Mouse (Mus musculus) heart, postnatal 14 days (tissue): Measurements from ENCODE around the gene 4833427G06Rik. TPM values are rescaled to one million over a fixed set of nuclear protein-coding genes. Genes with fewer than 3 reads are reported as not detected.

ENCODE experiments used
- DNase-seq, 2 experiments: peaks; one replicate each; pipeline ENCODE4 v3.0.0; 2021 to 2022
- intact Hi-C: fragments of 180-260 bp; cut with DNase I; formaldehyde crosslinking; loops from one replicate; pipeline ENCODE4 v1.15.1; 2025
- microRNA-seq, 2 experiments: library from miRNA; unstranded; fragments of <30 nt; microRNA quantifications; one replicate each; pipeline ENCODE4 v1.2.0; 2021 to 2022
- total RNA-seq, 2 experiments: library from RNA; stranded (reverse); gene quantifications; 2 replicates each; pipeline ENCODE4 v1.2.3; 2021

Gene 4833427G06Rik
- total RNA-seq, 2 experiments from 2014 or later = not detected

DNA sequence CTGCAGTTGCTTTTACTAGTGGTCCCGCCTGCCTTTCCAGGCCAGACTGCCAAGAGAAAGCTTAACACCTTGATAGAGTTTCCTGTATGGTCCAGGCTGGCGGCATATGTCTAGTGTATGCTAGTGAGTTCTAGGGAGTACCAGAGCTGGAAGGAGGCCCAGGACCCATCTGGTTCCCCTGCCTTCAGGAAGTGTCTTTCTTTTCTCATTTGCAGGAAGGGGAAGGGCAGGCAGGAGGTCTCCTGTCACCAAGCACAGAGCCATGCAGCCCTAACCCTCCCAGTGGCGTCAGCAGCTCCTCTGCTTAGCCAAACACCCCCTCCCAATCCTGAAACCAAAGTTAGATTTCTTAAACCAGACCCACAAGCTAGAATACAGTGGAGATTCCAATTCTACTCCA is 26.1 kb downstream of the 4833427G06Rik start:
- peak; percentile 22 to 40 for DNase-seq
- intact Hi-C loops = no loop called here

DNA sequence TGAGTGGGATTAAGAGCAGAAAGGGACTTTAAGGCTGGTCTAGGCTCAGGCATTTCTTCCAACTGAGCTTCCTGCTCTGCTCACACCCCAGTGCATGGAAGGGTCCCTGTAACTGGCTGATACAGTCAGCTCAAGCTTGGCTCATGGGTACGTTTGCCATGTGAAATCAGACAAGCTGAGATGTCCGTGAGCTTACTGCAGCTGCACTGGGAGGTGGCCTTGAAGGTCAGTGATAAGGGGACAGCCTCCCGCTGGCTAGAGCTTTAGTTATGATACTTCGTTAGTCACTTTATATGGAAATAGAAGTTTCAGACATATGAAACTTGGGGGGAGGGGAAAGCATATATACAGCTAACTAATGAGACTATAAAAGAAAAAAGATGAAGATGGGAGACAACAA is 31.1 kb downstream of the 4833427G06Rik start:
- intact Hi-C loops = no loop called here
- no peak for DNase-seq

DNA sequence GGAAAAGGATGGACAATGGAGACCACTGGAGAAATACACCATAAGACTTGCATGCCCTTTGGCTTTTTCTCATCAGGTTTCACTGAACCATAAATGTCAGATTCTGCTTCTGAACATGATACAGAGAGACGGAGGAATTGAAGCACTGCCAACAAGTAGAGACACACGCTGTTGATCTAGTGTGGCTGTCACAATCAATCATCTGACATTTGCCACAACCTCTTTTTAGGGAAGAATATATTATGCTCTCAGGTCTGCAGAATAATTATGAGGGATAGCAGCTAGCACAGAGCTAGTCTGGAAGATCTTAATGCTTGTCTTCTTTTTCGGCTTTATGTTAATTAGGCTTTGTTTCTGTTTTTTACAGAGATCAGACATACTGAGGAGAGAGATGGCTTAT is 33.7 kb downstream of the 4833427G06Rik start:
- DNase-seq = no peak
- intact Hi-C loops = no loop called here

DNA sequence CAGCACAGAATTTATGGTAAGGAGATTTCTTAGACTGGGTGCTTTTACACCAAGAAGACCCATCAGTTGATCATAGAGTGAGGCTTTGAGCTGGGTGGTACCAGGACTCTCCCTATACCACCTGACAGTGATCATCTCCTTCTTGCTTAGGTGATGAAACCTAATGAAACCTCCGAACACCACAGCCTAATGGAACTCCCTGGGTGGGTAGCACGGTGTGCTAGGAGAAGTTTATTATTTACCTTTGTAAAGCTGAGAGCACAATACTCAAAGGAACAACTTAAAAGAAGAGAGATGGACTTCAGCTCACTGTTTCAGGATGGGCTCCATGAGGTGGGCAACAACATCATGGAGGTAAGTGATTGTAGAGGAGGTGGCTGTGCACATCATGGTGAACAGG is 41.3 kb downstream of the 4833427G06Rik start, which contains the start of gene Btg4:
Gene Btg4, plus strand, starts transcription at position 301 of the 400 bp plus-strand sequence.
- DNase-seq = no peak
- intact Hi-C loops = no loop called here

DNA sequence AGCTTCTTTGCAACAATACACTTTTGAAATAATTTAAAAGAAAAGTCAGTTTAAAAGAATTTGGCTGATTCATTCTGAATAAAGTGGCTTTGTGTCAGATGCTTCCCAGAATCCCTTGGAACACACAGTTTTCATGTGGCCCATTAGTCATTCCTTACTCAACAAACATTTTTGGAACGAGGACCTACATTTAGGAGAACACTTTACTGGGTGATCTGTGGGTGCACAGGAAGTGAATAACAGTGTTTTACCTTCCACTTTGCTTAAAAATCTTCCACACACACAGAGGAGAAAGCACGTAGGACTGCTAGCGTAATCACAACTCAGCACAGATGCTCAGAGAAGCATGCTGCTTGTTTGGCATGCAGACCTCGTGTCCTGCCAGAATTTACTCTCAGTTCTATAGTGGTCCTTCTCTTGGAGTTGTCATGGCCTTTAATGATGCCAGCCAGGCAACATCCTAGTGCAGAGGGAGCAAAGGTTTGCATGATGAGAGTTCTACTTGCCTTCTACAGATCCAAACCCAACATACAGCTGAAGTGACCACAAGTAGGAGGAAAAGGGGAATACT is 42.8 kb downstream of the 4833427G06Rik start:
- intact Hi-C loops = no loop called here
- DNase-seq = no peak

DNA sequence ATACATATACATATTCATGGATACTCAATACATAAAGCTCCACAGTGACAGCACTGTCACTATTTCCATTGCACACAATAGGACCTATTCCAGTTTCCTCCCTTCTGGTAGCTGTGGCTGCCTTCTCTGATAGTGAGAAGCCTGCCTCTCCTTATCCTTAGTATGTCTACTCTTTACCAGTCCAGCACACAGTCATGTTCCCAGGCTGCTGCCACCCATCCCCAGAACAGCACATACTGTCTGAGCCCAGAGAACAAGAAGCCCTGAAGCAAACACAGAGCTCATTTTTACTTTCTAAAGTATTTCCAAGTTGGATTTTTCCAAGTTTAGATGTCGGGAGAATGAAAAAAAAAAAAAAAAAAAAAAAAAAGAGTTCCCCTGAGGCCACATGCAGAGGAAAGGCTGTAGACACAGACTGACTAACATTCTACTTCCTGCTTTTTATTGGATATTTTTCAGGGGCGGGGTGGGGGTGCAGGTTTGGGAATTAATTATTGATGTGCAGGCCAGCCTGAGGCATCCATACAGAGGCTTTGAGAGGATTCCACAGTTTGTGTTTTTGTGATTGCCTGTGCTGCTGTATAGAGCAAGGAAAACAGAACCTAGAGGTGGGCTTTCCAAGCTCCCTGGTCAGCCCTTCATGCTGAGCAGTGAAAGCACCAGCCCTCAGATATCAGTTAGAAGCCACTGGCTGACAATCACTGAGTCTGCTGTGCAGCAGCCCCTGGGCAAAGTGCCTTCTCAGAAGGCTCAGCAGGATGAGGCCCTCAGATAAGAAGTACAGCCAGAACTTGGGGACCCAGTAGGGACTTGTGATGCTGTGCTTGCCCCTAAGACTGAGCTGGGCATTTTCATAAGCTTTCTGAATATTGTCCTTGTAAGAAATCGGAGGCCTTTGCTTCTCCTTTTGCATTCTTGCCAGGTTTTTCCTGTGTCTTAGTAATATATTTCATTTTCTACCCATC is 45.2 kb downstream of the 4833427G06Rik start:
- DNase-seq = no peak
- intact Hi-C loops = no loop called here

DNA sequence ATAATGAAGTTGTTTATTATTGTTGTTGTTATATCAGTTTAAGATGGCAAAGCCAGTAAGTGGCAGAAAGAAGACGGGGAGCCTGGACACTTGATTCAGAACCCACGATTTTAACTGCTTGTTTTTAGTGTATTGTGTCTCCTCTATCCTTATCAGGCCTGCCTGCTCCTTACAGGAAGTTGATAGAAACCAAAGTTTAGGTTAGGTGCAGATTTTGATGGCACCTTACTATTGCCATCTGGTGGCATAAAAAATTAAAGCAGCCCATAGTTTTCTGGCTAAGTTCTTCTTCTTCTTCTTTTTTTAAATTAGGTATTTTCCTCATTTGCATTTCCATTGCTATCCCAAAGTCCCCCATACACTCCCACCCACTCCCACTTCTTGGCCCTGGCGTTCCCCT is 49.7 kb downstream of the 4833427G06Rik start:
- intact Hi-C loops = loop anchor here (1.0 kb wide), 1 partner anchor 203 kb away; no protein-coding TSS in a partner anchor
- peak in 1 of 2 experiments; percentile 19 for DNase-seq

DNA sequence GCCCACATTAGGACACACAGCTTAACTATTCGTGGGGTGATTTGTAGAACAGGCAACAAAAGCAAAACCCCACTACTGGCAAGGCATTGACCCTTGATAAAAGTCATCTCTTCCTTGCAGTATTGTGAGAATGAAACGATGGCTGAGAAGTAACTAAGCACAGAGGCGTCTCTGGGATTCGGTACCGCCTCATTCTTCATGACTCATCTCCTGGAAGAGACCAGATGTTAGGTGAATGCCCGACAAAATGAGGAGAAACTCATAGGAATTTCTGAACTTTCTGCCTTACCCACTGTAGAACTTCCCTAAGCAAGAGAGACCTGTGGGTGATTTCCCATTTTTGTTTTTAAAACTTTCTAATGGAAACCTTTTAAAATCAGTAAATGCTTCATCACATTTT is 59.7 kb downstream of the 4833427G06Rik start:
- DNase-seq = no peak
- intact Hi-C loops = no loop called here

DNA sequence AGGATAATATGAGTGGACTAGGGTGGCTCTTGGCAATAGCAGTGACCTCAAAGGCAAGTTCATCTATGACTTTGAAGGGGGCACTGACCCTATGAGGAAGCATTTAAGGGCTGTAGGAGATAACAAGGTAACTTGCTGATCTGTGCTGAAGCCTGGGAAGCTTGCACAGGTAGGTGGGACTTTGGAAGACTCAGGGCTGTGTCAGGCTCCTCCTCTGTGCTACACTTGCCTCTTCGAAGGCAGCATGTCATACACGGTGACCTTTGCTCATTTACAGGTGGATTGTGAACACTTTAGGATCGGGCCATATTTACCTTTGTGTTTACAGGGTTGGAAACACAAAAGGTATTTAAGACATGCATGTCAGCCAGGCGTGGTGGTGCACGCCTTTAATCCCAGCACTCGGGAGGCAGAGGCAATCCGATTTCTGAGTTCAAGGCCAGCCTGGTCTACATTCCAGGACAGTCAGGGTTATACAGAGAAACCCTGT is 60.3 kb downstream of the 4833427G06Rik start:
- intact Hi-C loops = no loop called here
- DNase-seq = no peak

DNA sequence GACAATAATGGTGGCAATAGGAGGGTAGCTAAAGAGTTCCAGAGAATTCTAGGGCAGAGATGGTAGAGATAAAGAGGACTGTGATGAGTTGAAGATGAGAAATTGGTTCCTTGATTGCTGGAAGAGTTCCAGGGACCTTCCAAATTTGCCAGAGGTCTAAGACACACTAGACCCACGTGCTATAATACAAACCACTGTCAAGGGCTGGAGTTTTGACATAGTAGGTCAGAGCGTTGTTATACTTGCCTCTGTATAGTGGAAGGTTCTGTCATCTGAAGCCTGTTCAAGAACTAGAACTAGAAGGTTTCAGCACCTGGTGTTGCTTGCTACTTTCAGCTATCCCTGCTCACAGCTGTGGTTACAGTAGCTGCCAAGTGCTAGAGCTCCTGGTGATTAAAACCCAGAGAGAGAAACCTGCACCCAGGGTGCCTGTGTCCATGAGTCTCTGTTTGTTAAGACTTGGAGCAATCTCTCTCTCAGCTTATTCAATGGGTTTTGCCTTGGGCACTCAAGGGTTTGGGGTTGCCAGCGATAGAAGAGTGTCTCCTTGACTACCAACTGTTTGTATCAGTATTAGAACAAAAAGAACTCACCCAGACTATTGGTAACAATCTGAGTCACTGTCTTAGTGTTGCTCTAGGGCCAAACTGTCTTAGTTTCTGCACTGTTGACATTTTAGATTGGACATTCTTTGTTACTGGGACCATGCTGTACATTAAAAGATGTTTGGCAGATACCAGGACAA is 68.9 kb downstream of the 4833427G06Rik start:
- DNase-seq = no peak
- intact Hi-C loops = no loop called here

DNA sequence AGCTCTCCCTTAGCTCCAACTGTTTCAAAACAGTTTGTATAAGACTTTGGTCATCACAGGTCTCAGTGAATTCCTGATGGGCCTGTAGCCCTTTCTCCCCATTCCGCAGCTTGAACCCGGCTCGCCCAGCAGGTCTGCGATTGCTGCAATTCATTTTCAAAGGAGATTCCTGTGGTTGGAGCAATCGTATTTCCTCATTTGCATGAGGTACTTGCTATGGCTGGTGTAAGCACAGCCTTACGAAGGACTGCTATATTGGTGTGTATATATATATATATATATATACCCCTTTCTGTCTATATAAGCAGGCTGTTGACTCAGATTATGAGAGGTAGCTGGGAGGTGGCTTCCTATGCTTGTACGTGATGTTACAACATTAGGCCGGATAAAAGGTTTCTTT is 69.6 kb downstream of the 4833427G06Rik start:
- no peak for DNase-seq
- intact Hi-C loops = no loop called here

DNA sequence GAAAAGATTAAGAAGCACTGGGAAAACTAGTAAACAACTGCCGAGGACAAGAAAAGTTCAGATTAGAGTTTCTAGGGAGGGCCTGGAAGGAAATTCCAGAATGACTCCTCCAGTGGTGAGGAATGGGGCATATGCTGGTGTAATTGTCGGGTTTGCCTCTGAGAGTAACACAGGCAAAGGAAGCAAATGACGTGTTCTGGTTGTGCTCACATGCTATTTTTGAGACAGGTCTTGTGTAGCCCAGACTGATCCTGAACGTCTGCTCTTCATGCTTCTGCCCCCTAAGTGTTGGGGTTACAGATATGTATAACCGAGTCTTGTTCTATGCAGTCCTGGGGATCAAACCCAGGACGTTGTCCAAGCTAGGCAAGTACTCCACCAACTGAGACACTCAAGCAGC is 70.3 kb downstream of the 4833427G06Rik start:
- intact Hi-C loops = no loop called here
- no peak for DNase-seq

Small RNA genes within 50 kb of the gene (microRNA-seq; reads per million reads assigned to microRNA genes)
- gene Mir34b (7.5 to 16.1 reads per million in 2 experiments), gene Mir34c (272 to 434 reads per million in 2 experiments)

Other genes starting within 250 kb of the 4833427G06Rik start
- gene Sik2, start 93.0 kb downstream of the 4833427G06Rik start, total RNA-seq = 10 to 100 TPM; 25.5 to 29.9 TPM
- gene Btg4, start 41.2 kb downstream of the 4833427G06Rik start, total RNA-seq = not detected
- 1 to 10 TPM; 8.8 to 9.7 TPM for gene Layn, start 25.0 kb downstream of the 4833427G06Rik start, total RNA-seq
- not detected for gene Gm32742, start 63.4 kb upstream of the 4833427G06Rik start, total RNA-seq
- gene Pou2af1, start 111.6 kb upstream of the 4833427G06Rik start, total RNA-seq = under 1 TPM; 0.48 to 0.61 TPM
- gene Colca2, start 176.5 kb upstream of the 4833427G06Rik start, total RNA-seq = 1 to 10 TPM in 1 of 2 experiments, under 1 TPM in 1; 0.67 to 1.1 TPM
- not detected for gene 1810046K07Rik, start 226.8 kb upstream of the 4833427G06Rik start, total RNA-seq